Mouse (Mus musculus): Measurements from ENCODE around the gene Ldhal6b.

Ldhal6b gene

GRCm38 (mm10) chr17:5395454-5396205 is 22.9 kb downstream of the Ldhal6b start:
- POLR2A ChIA-PET: interaction anchor here in 3 of 4 experiments (0.6 kb wide), 3 partner anchors 11 to 374 kb away, joined by 3 to 7 read pairs (median 4); no protein-coding TSS in a partner anchor

GRCm38 (mm10) chr17:5390682-5391081 is 27.9 kb downstream of the Ldhal6b start:
- POLR2A ChIA-PET: interaction anchor here in 1 of 4 experiments (0.6 to 0.7 kb wide), 2 partner anchors 684 to 762 kb away, joined by 3 read pairs; no protein-coding TSS in a partner anchor
- CTCF ChIA-PET: interaction anchor here in 3 of 4 experiments (0.5 to 0.9 kb wide), 4 partner anchors 11 to 614 kb away, joined by 3 to 13 read pairs (median 4); no protein-coding TSS in a partner anchor

More at GRCm38 (mm10) chr17:5395454-5396205, 22.9 kb downstream of the Ldhal6b start:
- CTCF ChIA-PET: interaction anchor here in 3 of 4 experiments (0.7 to 2.6 kb wide), 5 partner anchors 34 to 126 kb away, joined by 3 to 13 read pairs (median 4); no protein-coding TSS in a partner anchor

DNA sequence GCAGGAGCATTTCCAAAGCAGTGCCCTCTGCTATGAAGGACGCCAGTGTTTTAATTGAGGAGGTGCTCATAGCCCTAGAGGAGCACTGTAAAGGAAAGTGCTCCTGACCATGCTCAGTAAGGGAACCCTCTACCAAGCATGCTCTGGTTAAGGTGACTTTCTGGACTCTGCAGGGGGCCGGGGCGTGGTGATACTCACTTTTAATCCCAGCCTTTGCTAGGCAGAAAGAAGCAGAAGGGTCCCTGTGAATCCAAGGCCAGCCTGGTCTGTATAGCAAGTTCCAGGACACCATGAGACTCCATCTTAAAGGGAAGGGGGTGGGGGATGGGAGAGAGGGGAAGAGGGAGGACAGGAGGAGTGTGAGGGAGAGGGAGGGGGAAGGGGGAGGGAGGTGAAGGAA is 30.2 kb downstream of the Ldhal6b start:
- CTCF ChIA-PET: interaction anchor here in 1 of 4 experiments (1.2 kb wide), 1 partner anchor 13 kb away, joined by 3 read pairs; no protein-coding TSS in a partner anchor
- POLR2A ChIA-PET: interaction anchor here in 1 of 4 experiments (0.9 kb wide), 1 partner anchor 184 kb away, joined by 3 read pairs; no protein-coding TSS in a partner anchor

GRCm38 (mm10) chr17:5386885-5387545 is 31.6 kb downstream of the Ldhal6b start:
- ChIA-PET CTCF (interaction anchor here in 2 of 4 experiments (0.7 to 1.2 kb wide), 2 partner anchors 15 to 347 kb away, joined by 3 to 4 read pairs; no protein-coding TSS in a partner anchor), POLR2A (no interaction called here)

- ChIA-PET POLR2A (no interaction called here), CTCF (no interaction called here)
These were observed 32.9 kb downstream of the Ldhal6b start for GRCm38 (mm10) chr17:5385694-5386093.

DNA sequence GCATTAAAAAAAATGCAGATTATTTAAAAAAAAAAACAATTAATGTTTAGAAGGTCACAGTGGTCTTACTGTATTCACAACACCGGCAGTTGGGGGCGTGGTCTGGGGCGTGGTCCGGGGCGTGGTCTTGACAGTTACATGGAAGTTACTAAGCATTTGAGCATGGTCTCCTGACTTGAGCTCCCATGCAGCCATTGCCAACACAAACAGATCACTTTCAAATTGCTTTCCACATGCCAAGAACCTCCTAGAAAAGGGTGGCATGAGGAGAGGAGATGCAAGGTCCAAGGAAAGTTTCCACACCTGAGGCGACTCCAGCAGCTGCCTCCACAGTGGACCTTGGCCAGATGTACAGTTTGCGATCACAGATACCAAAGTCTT is 40.6 kb downstream of the Ldhal6b start:
- ChIA-PET POLR2A (interaction anchor here in 1 of 4 experiments (0.7 to 0.9 kb wide), 2 partner anchors 13 to 116 kb away, joined by 3 to 4 read pairs; no protein-coding TSS in a partner anchor), CTCF (interaction anchor here in 2 of 4 experiments (1.3 to 1.4 kb wide), 2 partner anchors 46 to 47 kb away, joined by 3 to 6 read pairs; no protein-coding TSS in a partner anchor)

DNA sequence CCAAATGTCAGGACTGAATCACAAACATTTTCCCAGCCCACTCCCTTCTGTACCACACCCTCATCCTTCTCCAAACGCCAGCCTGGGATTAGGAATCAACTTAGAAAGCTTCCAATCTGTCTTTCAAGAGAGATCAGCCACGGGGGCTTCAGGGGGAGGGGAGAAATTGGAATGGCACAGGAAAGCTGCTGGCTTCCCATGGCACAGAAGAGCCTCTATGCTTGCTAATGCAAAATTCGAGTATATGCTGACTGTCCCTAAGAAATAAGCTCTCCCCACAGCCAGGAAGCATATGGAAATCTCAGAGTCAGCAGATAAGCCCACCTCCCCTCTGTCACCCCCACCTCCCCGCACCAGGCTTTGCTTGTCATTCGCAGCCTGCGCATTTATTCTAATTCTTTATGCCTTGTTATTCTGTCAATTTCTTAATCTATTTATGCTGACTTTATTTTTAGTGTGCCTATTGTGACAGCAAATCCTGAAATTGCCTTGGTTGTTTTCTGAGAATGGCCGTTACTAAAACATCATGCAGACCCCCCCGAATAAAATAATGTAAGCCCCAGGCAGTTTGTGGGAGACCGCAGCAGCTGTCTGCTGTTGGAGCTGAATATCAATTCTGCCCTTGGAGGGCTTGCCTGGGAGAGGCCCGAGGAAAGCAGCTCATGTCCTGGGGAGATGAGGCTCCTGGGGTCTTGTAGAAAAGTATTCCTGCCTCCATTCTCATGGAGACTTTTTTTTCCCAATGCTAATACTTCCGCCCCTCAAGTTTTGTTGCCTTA is 41.2 kb downstream of the Ldhal6b start:
- POLR2A ChIA-PET: interaction anchor here in 2 of 4 experiments (0.5 to 1.2 kb wide), 4 partner anchors 9 to 393 kb away, joined by 3 to 4 read pairs (median 4); no protein-coding TSS in a partner anchor
- CTCF ChIA-PET: interaction anchor here in 2 of 4 experiments (1.3 to 1.4 kb wide), 2 partner anchors 46 kb away, joined by 3 to 6 read pairs; no protein-coding TSS in a partner anchor

- ChIA-PET POLR2A (no interaction called here), CTCF (interaction anchor here in 2 of 4 experiments (0.6 to 1.1 kb wide), 2 partner anchors 124 to 1361 kb away, joined by 3 read pairs; no protein-coding TSS in a partner anchor)
These were observed 45.6 kb downstream of the Ldhal6b start for GRCm38 (mm10) chr17:5372951-5373350.

DNA sequence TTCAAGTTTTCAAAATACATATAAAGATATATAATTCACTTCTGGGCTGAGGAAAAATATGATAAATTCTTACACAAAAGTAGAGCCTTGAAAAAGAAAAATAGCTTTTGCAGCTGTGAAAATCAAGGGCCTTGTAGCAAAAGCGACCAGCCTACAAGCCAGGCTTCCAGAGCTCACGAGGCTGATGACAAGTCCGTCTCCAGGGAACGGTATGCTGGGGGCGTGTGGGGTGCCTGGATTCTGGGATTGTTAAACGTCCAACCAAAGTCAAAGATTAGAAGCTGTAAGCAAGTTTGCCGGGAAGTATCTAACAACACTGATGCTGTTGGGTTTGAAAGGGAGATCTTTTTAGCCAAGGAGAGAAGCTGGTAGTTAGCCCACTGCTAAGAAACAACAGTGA is 47.0 kb downstream of the Ldhal6b start:
- POLR2A ChIA-PET: interaction anchor here in 1 of 4 experiments (0.8 kb wide), 2 partner anchors 30 to 32 kb away, joined by 3 read pairs; no protein-coding TSS in a partner anchor
- CTCF ChIA-PET: interaction anchor here in 2 of 4 experiments (0.6 to 0.7 kb wide), 4 partner anchors 58 to 520 kb away, joined by 3 to 5 read pairs (median 4); partner anchors contain the start of gene Tmem242 (in 1 of the 2)

DNA sequence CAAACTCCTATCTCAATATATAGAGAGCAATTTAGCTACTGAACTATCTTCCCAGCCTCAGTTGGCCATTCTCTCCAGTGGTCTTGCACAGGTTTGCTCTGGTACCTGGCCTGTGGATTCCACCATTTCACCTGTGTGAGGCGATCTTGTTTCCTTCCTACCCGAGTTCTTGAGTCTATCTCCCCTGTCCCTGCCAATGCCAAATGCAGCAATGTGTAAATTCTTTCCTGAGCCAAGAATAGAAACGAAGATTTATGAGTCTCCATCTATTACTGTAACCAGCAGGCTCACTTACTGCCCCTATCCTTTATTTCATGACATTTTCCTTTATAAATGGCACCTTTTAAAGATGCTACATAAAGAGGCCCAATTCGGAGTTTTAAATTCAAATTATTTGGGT is 47.5 kb downstream of the Ldhal6b start:
- ChIA-PET CTCF (interaction anchor here in 1 of 4 experiments (0.7 kb wide), 1 partner anchor 66 kb away, joined by 5 read pairs; no protein-coding TSS in a partner anchor), POLR2A (interaction anchor here in 1 of 4 experiments (0.8 kb wide), 1 partner anchor 31 kb away, joined by 3 read pairs; no protein-coding TSS in a partner anchor)

Data from embryonic stem cell, embryonic (primary cell).